Mouse (Mus musculus) cortical plate, adult 2 months (tissue): ENCODE measurements around the gene Lpp. TPM values are rescaled to one million over a fixed set of nuclear protein-coding genes. Genes with fewer than 3 reads are reported as not detected.

Experiments
- H3K27ac ChIP-seq: fragments of 200-500 bp; 2 replicates; pipeline ENCODE4 v1.5.1; 2012; ENCODE audit warnings: low read length, control low read depth, inconsistent platforms; ENCODE audit not compliant: insufficient read depth
- H3K4me1 ChIP-seq: fragments of 200-500 bp; 2 replicates; pipeline ENCODE4 v1.6.1; 2011; ENCODE audit warnings: low read length; ENCODE audit not compliant: control insufficient read depth, insufficient read depth
- H3K4me3 ChIP-seq: fragments of 200-500 bp; 2 replicates; pipeline ENCODE4 v1.5.1; 2011; ENCODE audit warnings: mild to moderate bottlenecking, low read length, control low read depth; ENCODE audit not compliant: insufficient read depth
- CTCF ChIP-seq: fragments of 200-500 bp; IDR thresholded peaks from 2 replicates; pipeline ENCODE4 v1.5.1; 2011; ENCODE audit warnings: mild to moderate bottlenecking, control low read depth, low read length; ENCODE audit not compliant: insufficient read depth; ENCODE audit errors: extremely low read depth
- POLR2A ChIP-seq: fragments of 200-500 bp; IDR thresholded peaks from 2 replicates; pipeline ENCODE4 v1.6.1; 2011; ENCODE audit warnings: mild to moderate bottlenecking, low read length, control low read depth; ENCODE audit not compliant: insufficient read depth; ENCODE audit errors: extremely low read depth
- polyA plus RNA-seq: library from polyadenylated mRNA; depleted of rRNA; stranded (reverse); fragments of >200 nt; gene quantifications from 2 replicates; pipeline ENCODE4 v1.2.3, GENCODE M21; 2012

Gene Lpp
- polyA plus RNA-seq, 1 experiment, result 2.5 TPM

DNA sequence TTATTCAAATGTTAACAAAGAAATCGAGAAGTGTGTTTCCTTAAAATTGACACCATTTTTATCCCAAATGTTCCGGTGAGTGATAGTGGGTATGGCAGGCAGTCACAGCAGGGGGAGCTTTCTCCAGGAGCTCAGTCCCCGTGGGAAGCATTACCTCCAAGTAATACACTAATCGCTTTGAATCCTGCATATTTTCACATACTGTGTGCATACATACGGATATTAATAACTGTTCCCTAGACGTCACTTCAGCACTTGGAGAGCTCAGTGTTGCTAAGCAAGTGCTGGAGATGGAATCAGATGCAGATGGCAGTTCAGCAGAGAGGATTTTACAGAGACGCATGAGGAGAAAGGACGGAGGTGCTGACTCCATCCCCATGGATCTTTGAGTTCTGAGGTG lies 487.4 kb downstream of the Lpp start:
- TF ChIP-seq CTCF, result no peak
- TF ChIP-seq POLR2A, result no peak; the same call in 1 of the 2 replicates
- Histone ChIP-seq H3K4me3 (no peak overlapping the region), H3K4me1 (peaks cover 3% of the 10 kb centered on the region), H3K27ac (no peak overlapping the region)

GRCm38 (mm10) chr16:24881981-24882775 lies 488.9 kb downstream of the Lpp start:
- H3K4me1 ChIP-seq, result peaks cover 3% of the 10 kb centered on the region
- TF ChIP-seq POLR2A (no peak), CTCF (no peak)
- no peak overlapping the region for H3K27ac ChIP-seq
- H3K4me3 ChIP-seq, result no peak overlapping the region

GRCm38 (mm10) chr16:24884017-24884416 lies 490.7 kb downstream of the Lpp start:
- Histone ChIP-seq H3K4me3 (no peak overlapping the region), H3K4me1 (peaks cover 3% of the 10 kb centered on the region; the same call in 1 of the 2 replicates), H3K27ac (no peak overlapping the region)
- TF ChIP-seq CTCF (no peak), POLR2A (no peak)

DNA sequence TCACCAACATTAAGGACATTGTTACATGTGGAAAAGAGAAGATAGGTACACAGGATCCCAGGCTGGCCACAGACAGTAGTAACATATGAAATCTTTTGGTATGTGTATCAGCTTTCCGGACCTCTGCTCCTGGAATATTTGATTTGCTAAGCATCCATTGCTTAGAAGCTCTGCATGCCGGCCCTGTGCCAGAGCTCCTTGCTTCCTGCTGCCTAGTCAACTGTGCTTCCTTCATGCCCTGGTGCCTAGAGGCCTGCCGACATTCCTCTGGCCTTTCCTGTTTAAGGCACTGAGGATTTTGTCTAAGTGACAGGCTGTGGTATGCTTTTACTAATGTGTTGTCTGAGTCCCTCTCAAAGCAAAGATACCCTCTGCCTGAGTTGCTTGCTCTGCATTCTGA lies 493.0 kb downstream of the Lpp start:
- Histone ChIP-seq H3K27ac (no peak overlapping the region), H3K4me3 (no peak overlapping the region), H3K4me1 (no peaks in the 10 kb centered on the region; the same call in 1 of the 2 replicates)
- TF ChIP-seq CTCF (no peak), POLR2A (no peak)

- Histone ChIP-seq H3K4me1 (no peaks in the 10 kb centered on the region; the same call in 1 of the 2 replicates), H3K27ac (no peak overlapping the region)
- no peak for TF ChIP-seq POLR2A
- no peak for TF ChIP-seq CTCF
These were observed 493.6 kb downstream of the Lpp start for GRCm38 (mm10) chr16:24886943-24887342.

GRCm38 (mm10) chr16:24891453-24891852 lies 498.1 kb downstream of the Lpp start:
- peaks cover 2% of the 10 kb centered on the region for H3K4me1 ChIP-seq
- no peak overlapping the region for H3K27ac ChIP-seq
- no peak for TF ChIP-seq POLR2A
- no peak for TF ChIP-seq CTCF
- H3K4me3 ChIP-seq, result no peak overlapping the region

More at GRCm38 (mm10) chr16:24886943-24887342, 493.6 kb downstream of the Lpp start:
- H3K4me3 ChIP-seq, result no peak overlapping the region

DNA sequence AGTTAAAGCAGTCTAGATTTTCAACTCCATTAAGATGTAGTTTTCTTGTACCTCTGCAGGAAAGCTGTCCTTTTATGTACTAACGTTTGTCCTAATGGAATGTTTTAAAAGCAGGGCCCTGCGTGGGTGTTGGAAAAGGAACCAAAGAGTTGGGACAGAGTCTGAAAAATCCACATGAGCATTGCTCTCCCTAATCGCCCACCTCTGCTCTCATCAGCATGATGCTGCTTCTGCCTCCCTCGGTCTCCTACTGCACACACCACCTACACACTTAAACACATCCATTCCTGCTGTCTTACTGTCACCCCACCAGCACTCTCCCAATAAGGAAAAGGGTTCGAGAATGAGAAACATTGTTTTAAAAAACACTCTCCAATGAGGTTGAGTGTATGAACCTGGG lies 501.9 kb downstream of the Lpp start:
- TF ChIP-seq POLR2A (no peak), CTCF (no peak)
- H3K4me1 ChIP-seq, result peaks cover 2% of the 10 kb centered on the region
- no peak overlapping the region for H3K4me3 ChIP-seq
- no peak overlapping the region; the same call in 1 of the 2 replicates for H3K27ac ChIP-seq

DNA sequence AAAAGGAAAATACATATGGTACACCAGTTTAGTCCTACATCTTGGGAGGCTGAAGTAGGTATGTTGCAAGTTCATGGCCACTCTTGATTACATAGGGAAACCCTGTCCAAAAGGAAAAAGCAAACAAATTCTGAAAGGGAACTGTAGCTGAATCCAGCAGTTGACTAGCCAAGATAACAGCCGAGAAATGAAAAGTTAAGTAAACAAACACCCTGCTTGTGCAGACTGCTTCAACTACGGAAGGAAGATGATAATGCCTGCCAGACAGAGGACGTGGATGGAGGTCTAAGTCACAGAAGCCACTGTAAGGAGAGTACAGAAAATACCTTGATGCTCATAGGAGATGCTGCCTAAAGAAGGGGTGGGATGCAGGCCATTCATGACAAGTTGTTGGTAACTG lies 504.3 kb downstream of the Lpp start:
- Histone ChIP-seq H3K4me3 (no peak overlapping the region), H3K27ac (no peak overlapping the region), H3K4me1 (peaks cover 2% of the 10 kb centered on the region)
- no peak for TF ChIP-seq POLR2A
- no peak for TF ChIP-seq CTCF

- Histone ChIP-seq H3K27ac (no peak overlapping the region), H3K4me3 (no peak overlapping the region), H3K4me1 (no peaks in the 10 kb centered on the region; the same call in 1 of the 2 replicates)
- no peak for TF ChIP-seq POLR2A
- no peak for TF ChIP-seq CTCF
These were observed 507.0 kb downstream of the Lpp start for GRCm38 (mm10) chr16:24900241-24900796.
